Mouse (Mus musculus): ENCODE results near the gene Xrcc5. TPM values are rescaled to one million over a fixed set of nuclear protein-coding genes. Genes with fewer than 3 reads are reported as not detected.

Xrcc5 gene
- polyA plus RNA-seq, 1 experiment from 2014 or later = 49.1 TPM

- DNase-seq (ENCODE audit: extremely low spot score, low spot score) = no peak
- no peak overlapping the region for H3K4me3 ChIP-seq
- WGBS = 89% methylated on average over 5 of the region's 5 CpGs
- H3K36me3 ChIP-seq (replicated peaks) = no peaks in the 10 kb centered on the region
- H3K27me3 ChIP-seq (ENCODE audit: poor library complexity, severe bottlenecking) = no peaks in the 10 kb centered on the region
- no peak overlapping the region for H3K27ac ChIP-seq
- H3K4me1 ChIP-seq = peaks cover 12% of the 10 kb centered on the region
- H3K9me3 ChIP-seq = no peaks in the 10 kb centered on the region
Measured at GRCm38 (mm10) chr1:72409936-72410335, 102.7 kb downstream of the Xrcc5 start.

GRCm38 (mm10) chr1:72411108-72411507, 103.9 kb downstream of the Xrcc5 start:
- Histone ChIP-seq H3K36me3 (replicated peaks) (no peaks in the 10 kb centered on the region), H3K9me3 (no peaks in the 10 kb centered on the region), H3K27ac (no peak overlapping the region), H3K4me1 (peaks cover 20% of the 10 kb centered on the region), H3K4me3 (no peak overlapping the region), H3K27me3 (ENCODE audit: poor library complexity, severe bottlenecking) (no peaks in the 10 kb centered on the region)
- WGBS = 90% methylated on average over 8 of the region's 8 CpGs
- no peak for DNase-seq (ENCODE audit: extremely low spot score, low spot score)

- no peak overlapping the region for H3K27ac ChIP-seq
- H3K4me1 ChIP-seq = peaks cover 20% of the 10 kb centered on the region
- no peaks in the 10 kb centered on the region for H3K36me3 ChIP-seq (replicated peaks)
- H3K4me3 ChIP-seq = no peak overlapping the region
- no peak for DNase-seq (ENCODE audit: extremely low spot score, low spot score)
- H3K27me3 ChIP-seq (ENCODE audit: poor library complexity, severe bottlenecking) = no peaks in the 10 kb centered on the region
- WGBS = 89% methylated on average over 8 of the region's 8 CpGs
- no peaks in the 10 kb centered on the region for H3K9me3 ChIP-seq
Measured at GRCm38 (mm10) chr1:72413205-72413604, 106.0 kb downstream of the Xrcc5 start.

- Histone ChIP-seq H3K36me3 (replicated peaks) (no peaks in the 10 kb centered on the region), H3K4me3 (no peak overlapping the region), H3K27ac (peak overlapping the region; percentile 60), H3K27me3 (ENCODE audit: poor library complexity, severe bottlenecking) (no peaks in the 10 kb centered on the region), H3K4me1 (peaks cover 25% of the 10 kb centered on the region), H3K9me3 (no peaks in the 10 kb centered on the region)
- whole genome bisulfite sequencing = 79% methylated on average over 8 of the region's 8 CpGs
- no peak for DNase-seq (ENCODE audit: extremely low spot score, low spot score)
Measured at GRCm38 (mm10) chr1:72414133-72414532, 106.9 kb downstream of the Xrcc5 start.

- H3K27me3 ChIP-seq (ENCODE audit: poor library complexity, severe bottlenecking) = no peaks in the 10 kb centered on the region
- H3K36me3 ChIP-seq (replicated peaks) = no peaks in the 10 kb centered on the region
- H3K4me1 ChIP-seq = peaks cover 30% of the 10 kb centered on the region
- H3K9me3 ChIP-seq = no peaks in the 10 kb centered on the region
- H3K4me3 ChIP-seq = no peak overlapping the region
- DNase-seq (ENCODE audit: extremely low spot score, low spot score) = no peak
- peak overlapping the region; percentile 60 for H3K27ac ChIP-seq
- 49% methylated on average over 8 of the region's 8 CpGs for WGBS
Measured at GRCm38 (mm10) chr1:72414561-72415253, 107.5 kb downstream of the Xrcc5 start.

- 75% methylated on average over 8 of the region's 8 CpGs for WGBS
- H3K36me3 ChIP-seq (replicated peaks) = no peaks in the 10 kb centered on the region
- H3K27me3 ChIP-seq (ENCODE audit: poor library complexity, severe bottlenecking) = no peaks in the 10 kb centered on the region
- peaks cover 27% of the 10 kb centered on the region for H3K4me1 ChIP-seq
- H3K4me3 ChIP-seq = no peak overlapping the region
- H3K27ac ChIP-seq = no peak overlapping the region
- no peaks in the 10 kb centered on the region for H3K9me3 ChIP-seq
- DNase-seq (ENCODE audit: extremely low spot score, low spot score) = no peak
Measured at GRCm38 (mm10) chr1:72418744-72419655, 111.8 kb downstream of the Xrcc5 start.

GRCm38 (mm10) chr1:72420220-72420619, 113.0 kb downstream of the Xrcc5 start:
- Histone ChIP-seq H3K4me1 (peaks cover 15% of the 10 kb centered on the region), H3K36me3 (replicated peaks) (no peaks in the 10 kb centered on the region), H3K27me3 (ENCODE audit: poor library complexity, severe bottlenecking) (no peaks in the 10 kb centered on the region), H3K27ac (no peak overlapping the region), H3K4me3 (no peak overlapping the region), H3K9me3 (no peaks in the 10 kb centered on the region)
- DNase-seq (ENCODE audit: extremely low spot score, low spot score) = no peak
- WGBS = 79% methylated on average over 2 of the region's 2 CpGs

- Histone ChIP-seq H3K4me3 (no peak overlapping the region), H3K27me3 (ENCODE audit: poor library complexity, severe bottlenecking) (no peaks in the 10 kb centered on the region), H3K9me3 (no peaks in the 10 kb centered on the region), H3K27ac (no peak overlapping the region), H3K36me3 (replicated peaks) (no peaks in the 10 kb centered on the region), H3K4me1 (peaks cover 9% of the 10 kb centered on the region)
- DNase-seq (ENCODE audit: extremely low spot score, low spot score) = no peak
- 94% methylated on average over 4 of the region's 4 CpGs for WGBS
Measured at GRCm38 (mm10) chr1:72422121-72422520, 114.9 kb downstream of the Xrcc5 start.

- DNase-seq (ENCODE audit: extremely low spot score, low spot score) = no peak
- H3K4me1 ChIP-seq = no peaks in the 10 kb centered on the region
- no peaks in the 10 kb centered on the region for H3K9me3 ChIP-seq
- WGBS = 85% methylated on average over 4 of the region's 4 CpGs
- no peak overlapping the region for H3K4me3 ChIP-seq
- H3K27ac ChIP-seq = no peak overlapping the region
- H3K27me3 ChIP-seq (ENCODE audit: poor library complexity, severe bottlenecking) = no peaks in the 10 kb centered on the region
- no peaks in the 10 kb centered on the region for H3K36me3 ChIP-seq (replicated peaks)
Measured at GRCm38 (mm10) chr1:72426456-72426855, 119.2 kb downstream of the Xrcc5 start.

- Histone ChIP-seq H3K27me3 (ENCODE audit: poor library complexity, severe bottlenecking) (no peaks in the 10 kb centered on the region), H3K4me3 (no peak overlapping the region), H3K36me3 (replicated peaks) (no peaks in the 10 kb centered on the region), H3K27ac (no peak overlapping the region; the same call in 1 of the 2 replicates), H3K4me1 (0 out of 2 replicates have a peak, but pooled peaks cover 2% of the 10 kb centered on the region), H3K9me3 (no peaks in the 10 kb centered on the region)
- no peak for DNase-seq (ENCODE audit: extremely low spot score, low spot score)
- WGBS = 86% methylated on average over 8 of the region's 8 CpGs
Measured at GRCm38 (mm10) chr1:72428526-72428925, 121.3 kb downstream of the Xrcc5 start.

GRCm38 (mm10) chr1:72429107-72429807, 122.0 kb downstream of the Xrcc5 start:
- WGBS = 95% methylated on average over 7 of the region's 7 CpGs
- H3K27me3 ChIP-seq (ENCODE audit: poor library complexity, severe bottlenecking) = no peaks in the 10 kb centered on the region
- no peak overlapping the region for H3K4me3 ChIP-seq
- 0 out of 2 replicates have a peak, but pooled peaks cover 2% of the 10 kb centered on the region for H3K4me1 ChIP-seq
- no peak for DNase-seq (ENCODE audit: extremely low spot score, low spot score)
- no peak overlapping the region for H3K27ac ChIP-seq
- no peaks in the 10 kb centered on the region for H3K9me3 ChIP-seq
- no peaks in the 10 kb centered on the region for H3K36me3 ChIP-seq (replicated peaks)

- no peak for DNase-seq (ENCODE audit: extremely low spot score, low spot score)
- no peaks in the 10 kb centered on the region for H3K27me3 ChIP-seq (ENCODE audit: poor library complexity, severe bottlenecking)
- 0 out of 2 replicates have a peak, but pooled peaks cover 2% of the 10 kb centered on the region for H3K4me1 ChIP-seq
- H3K27ac ChIP-seq = no peak overlapping the region
- no peaks in the 10 kb centered on the region for H3K36me3 ChIP-seq (replicated peaks)
- no peak overlapping the region for H3K4me3 ChIP-seq
- no peaks in the 10 kb centered on the region for H3K9me3 ChIP-seq
- 90% methylated on average over 1 of the region's 1 CpGs for WGBS
Measured at GRCm38 (mm10) chr1:72432579-72432978, 125.4 kb downstream of the Xrcc5 start.
